ENCODE assay signal across 8 mouse cellular contexts in genomic region chr7:16284904-16285303, GRCm38 (mm10). TPM values are rescaled to one million over a fixed set of nuclear protein-coding genes. Genes with fewer than 3 reads are reported as not detected.
DNase-seq lines count a peak whose midpoint lies in the region; ATAC-seq and TF ChIP-seq lines count a peak whose summit lies in the region.

No protein-coding gene starts in this region.

- H3K27ac ChIP-seq in kidney, postnatal 0 days: peak overlapping the region; percentile 80; the same call in 1 of the 2 replicates
- no peak overlapping the region for H3K27ac ChIP-seq in embryonic facial prominence, embryonic 11.5 days (replicated peaks; ENCODE audit: low read depth, low read length)
- H3K27ac ChIP-seq in hindbrain, embryonic 14.5 days: no peak overlapping the region
- H3K27ac ChIP-seq in midbrain, embryonic 15.5 days: no peak overlapping the region

- H3K9ac ChIP-seq in kidney, postnatal 0 days (ENCODE audit: low read depth, low read length): peak overlapping the region; percentile 46; the same call in 1 of the 2 replicates
- no peak overlapping the region for H3K9ac ChIP-seq in embryonic facial prominence, embryonic 11.5 days (replicated peaks; ENCODE audit: low read length)
- H3K9ac ChIP-seq in hindbrain, embryonic 14.5 days: no peak overlapping the region
- H3K9ac ChIP-seq in midbrain, embryonic 15.5 days: no peak overlapping the region

- H3K9me3 ChIP-seq in kidney, postnatal 0 days (replicated peaks; ENCODE audit: low read length): no peaks in the 10 kb centered on the region
- H3K9me3 ChIP-seq in embryonic facial prominence, embryonic 11.5 days (replicated peaks; ENCODE audit: control insufficient read depth, low read length): no peaks in the 10 kb centered on the region
- H3K9me3 ChIP-seq in hindbrain, embryonic 14.5 days (ENCODE audit: control insufficient read depth, low read length): no peaks in the 10 kb centered on the region
- no peaks in the 10 kb centered on the region for H3K9me3 ChIP-seq in midbrain, embryonic 15.5 days

- peaks cover 27% of the 10 kb centered on the region for H3K36me3 ChIP-seq in kidney, postnatal 0 days (ENCODE audit: insufficient read depth, low read length)
- H3K36me3 ChIP-seq in embryonic facial prominence, embryonic 11.5 days (replicated peaks; ENCODE audit: control insufficient read depth, insufficient read depth, low read depth, low read length): peaks cover 7% of the 10 kb centered on the region; the same call in 1 of the 2 replicates
- H3K36me3 ChIP-seq in hindbrain, embryonic 14.5 days (replicated peaks; ENCODE audit: control insufficient read depth, insufficient read depth): peaks cover 41% of the 10 kb centered on the region
- H3K36me3 ChIP-seq in midbrain, embryonic 15.5 days (replicated peaks): peaks cover 23% of the 10 kb centered on the region; the same call in 1 of the 2 replicates

- no peak for DNase-seq in kidney, postnatal 0 days (ENCODE audit: low spot score)
- no peak for DNase-seq in kidney, postnatal 36 days
- DNase-seq in embryonic facial prominence, embryonic 11.5 days (ENCODE audit: low spot score): no peak
- no peak for DNase-seq in hindbrain, embryonic 14.5 days (ENCODE audit: low spot score)
- no peak for DNase-seq in thymus, postnatal 14 days
- DNase-seq in spleen, postnatal 36 days (ENCODE audit: low spot score in 2 of 2): no peak

- ATAC-seq in kidney, postnatal 0 days (replicated peaks; ENCODE audit: low FRiP score, low read depth): no peak
- no peak for ATAC-seq in embryonic facial prominence, embryonic 11.5 days (replicated peaks; ENCODE audit: insufficient number of reproducible peaks, low FRiP score, low TSS enrichment, low read depth)
- no peak for ATAC-seq in hindbrain, embryonic 14.5 days (ENCODE audit: low FRiP score)
- ATAC-seq in midbrain, embryonic 15.5 days (replicated peaks): no peak
- no peak for ATAC-seq in megakaryocyte-erythroid progenitor cell, adult 5-6 weeks (replicated peaks; ENCODE audit: low FRiP score, low TSS enrichment, poor library complexity, severe bottlenecking)

- no peaks in the 10 kb centered on the region for H3K27me3 ChIP-seq in kidney, postnatal 0 days (ENCODE audit: insufficient read depth, low read length)
- H3K27me3 ChIP-seq in embryonic facial prominence, embryonic 11.5 days (ENCODE audit: control insufficient read depth, insufficient read depth, low read length): no peaks in the 10 kb centered on the region
- no peaks in the 10 kb centered on the region for H3K27me3 ChIP-seq in hindbrain, embryonic 14.5 days (ENCODE audit: control insufficient read depth, insufficient read depth, low read length)
- no peaks in the 10 kb centered on the region for H3K27me3 ChIP-seq in midbrain, embryonic 15.5 days (replicated peaks)

- H3K4me1 ChIP-seq in kidney, postnatal 0 days (replicated peaks; ENCODE audit: insufficient read depth, low read length): no peaks in the 10 kb centered on the region
- no peaks in the 10 kb centered on the region for H3K4me1 ChIP-seq in embryonic facial prominence, embryonic 11.5 days (ENCODE audit: control insufficient read depth, insufficient read depth, low read length)
- peaks cover 8% of the 10 kb centered on the region for H3K4me1 ChIP-seq in hindbrain, embryonic 14.5 days (replicated peaks; ENCODE audit: control insufficient read depth, insufficient read depth, low read length)
- peaks cover 11% of the 10 kb centered on the region for H3K4me1 ChIP-seq in midbrain, embryonic 15.5 days

- H3K4me3 ChIP-seq in kidney, postnatal 0 days (replicated peaks; ENCODE audit: low read depth, low read length): peak overlapping the region; percentile 62
- peak overlapping the region; percentile 53 for H3K4me3 ChIP-seq in embryonic facial prominence, embryonic 11.5 days (ENCODE audit: low read depth, low read length)
- 0 out of 2 replicates have a peak overlapping the region, but pooled peaks have one; percentile 65 for H3K4me3 ChIP-seq in hindbrain, embryonic 14.5 days (replicated peaks; ENCODE audit: low read length)
- H3K4me3 ChIP-seq in midbrain, embryonic 15.5 days: no peak overlapping the region

- 48% methylated on average over 9 of the region's 9 CpGs for WGBS in kidney, postnatal 0 days
- 72% methylated on average over 9 of the region's 9 CpGs for WGBS in embryonic facial prominence, embryonic 11.5 days
- 75% methylated on average over 9 of the region's 9 CpGs for WGBS in hindbrain, embryonic 14.5 days
- 73% methylated on average over 9 of the region's 9 CpGs for WGBS in midbrain, embryonic 15.5 days

- no peak for TF ChIP-seq CTCF in kidney, postnatal 0 days (IDR thresholded peaks at IDR 0.05; ENCODE audit: low read depth)

- peak overlapping the region; percentile 70 for H3K4me2 ChIP-seq in kidney, postnatal 0 days (ENCODE audit: low read length)
- no peak overlapping the region for H3K4me2 ChIP-seq in embryonic facial prominence, embryonic 11.5 days (ENCODE audit: low read depth, low read length)
- peak overlapping the region; percentile 42 for H3K4me2 ChIP-seq in hindbrain, embryonic 14.5 days (replicated peaks)
- H3K4me2 ChIP-seq in midbrain, embryonic 15.5 days: peak overlapping the region; percentile 57; the same call in 1 of the 2 replicates

RNA-seq across cellular contexts. Expression of gene Ccdc9, which starts 1.7 kb away (rescaled TPM):
- polyA plus RNA-seq in kidney, postnatal 0 days (2015; fragmentation: Nextera tagmentation; extraction: Ambion mirVana): 14.2 and 17.1 TPM in 2 replicates
- 16.2 and 16.7 TPM in 2 replicates for polyA plus RNA-seq in embryonic facial prominence, embryonic 11.5 days (2014; fragmentation: Nextera tagmentation; extraction: Ambion mirVana)
- 17.0 TPM in 2 replicates for polyA plus RNA-seq in hindbrain, embryonic 14.5 days (2014; fragmentation: Nextera tagmentation; extraction: Ambion mirVana)
- 21.6 and 30.1 TPM in 2 replicates for polyA plus RNA-seq in midbrain, embryonic 15.5 days (2015; fragmentation: Nextera tagmentation; extraction: Ambion mirVana)
- 57.1 and 65.7 TPM in 2 replicates for total RNA-seq in megakaryocyte-erythroid progenitor cell, adult 5-6 weeks (2014; fragmentation: Nextera tagmentation)
- total RNA-seq in megakaryocyte-erythroid progenitor cell, adult 5-6 weeks (2017): 106 and 110 TPM in 2 replicates

RNA-seq across cellular contexts. Expression of gene Inafm1, which starts 11.5 kb away (rescaled TPM):
- 28.2 and 32.0 TPM in 2 replicates for polyA plus RNA-seq in kidney, postnatal 0 days (2015; fragmentation: Nextera tagmentation; extraction: Ambion mirVana)
- polyA plus RNA-seq in embryonic facial prominence, embryonic 11.5 days (2014; fragmentation: Nextera tagmentation; extraction: Ambion mirVana): 9.3 TPM in 2 replicates
- 51.3 and 51.6 TPM in 2 replicates for polyA plus RNA-seq in hindbrain, embryonic 14.5 days (2014; fragmentation: Nextera tagmentation; extraction: Ambion mirVana)
- 47.9 and 51.8 TPM in 2 replicates for polyA plus RNA-seq in midbrain, embryonic 15.5 days (2015; fragmentation: Nextera tagmentation; extraction: Ambion mirVana)
- 23.3 and 28.3 TPM in 2 replicates for total RNA-seq in megakaryocyte-erythroid progenitor cell, adult 5-6 weeks (2014; fragmentation: Nextera tagmentation)
- total RNA-seq in megakaryocyte-erythroid progenitor cell, adult 5-6 weeks (2017): 14.8 and 18.4 TPM in 2 replicates

RNA-seq across cellular contexts. Expression of gene Bbc3, which starts 23.3 kb away (rescaled TPM):
- polyA plus RNA-seq in kidney, postnatal 0 days (2015; fragmentation: Nextera tagmentation; extraction: Ambion mirVana): 12.4 and 13.1 TPM in 2 replicates
- 4.6 and 5.9 TPM in 2 replicates for polyA plus RNA-seq in embryonic facial prominence, embryonic 11.5 days (2014; fragmentation: Nextera tagmentation; extraction: Ambion mirVana)
- polyA plus RNA-seq in hindbrain, embryonic 14.5 days (2014; fragmentation: Nextera tagmentation; extraction: Ambion mirVana): 20.3 and 21.0 TPM in 2 replicates
- polyA plus RNA-seq in midbrain, embryonic 15.5 days (2015; fragmentation: Nextera tagmentation; extraction: Ambion mirVana): 32.0 and 35.0 TPM in 2 replicates
- 1.8 and 2.9 TPM in 2 replicates for total RNA-seq in megakaryocyte-erythroid progenitor cell, adult 5-6 weeks (2014; fragmentation: Nextera tagmentation)
- total RNA-seq in megakaryocyte-erythroid progenitor cell, adult 5-6 weeks (2017): 3.1 and 4.4 TPM in 2 replicates

RNA-seq across cellular contexts. Expression of gene C5ar1, which starts 25.6 kb away (rescaled TPM):
- polyA plus RNA-seq in kidney, postnatal 0 days (2015; fragmentation: Nextera tagmentation; extraction: Ambion mirVana): 3.1 and 3.4 TPM in 2 replicates
- polyA plus RNA-seq in embryonic facial prominence, embryonic 11.5 days (2014; fragmentation: Nextera tagmentation; extraction: Ambion mirVana): 0.71 and 1.00 TPM in 2 replicates
- 2.1 and 2.8 TPM in 2 replicates for polyA plus RNA-seq in hindbrain, embryonic 14.5 days (2014; fragmentation: Nextera tagmentation; extraction: Ambion mirVana)
- polyA plus RNA-seq in midbrain, embryonic 15.5 days (2015; fragmentation: Nextera tagmentation; extraction: Ambion mirVana): 1.5 and 2.9 TPM in 2 replicates
- 0.22 TPM in 1 of 2 replicates, not detected in the other for total RNA-seq in megakaryocyte-erythroid progenitor cell, adult 5-6 weeks (2014; fragmentation: Nextera tagmentation)
- total RNA-seq in megakaryocyte-erythroid progenitor cell, adult 5-6 weeks (2017): 0.23 TPM in 1 of 2 replicates, not detected in the other

RNA-seq across cellular contexts. Expression of gene C5ar2, which starts 41.0 kb away (rescaled TPM):
- 0.08 and 0.11 TPM in 2 replicates for polyA plus RNA-seq in kidney, postnatal 0 days (2015; fragmentation: Nextera tagmentation; extraction: Ambion mirVana)
- polyA plus RNA-seq in embryonic facial prominence, embryonic 11.5 days (2014; fragmentation: Nextera tagmentation; extraction: Ambion mirVana): 0.14 TPM in 1 of 2 replicates, not detected in the other
- 0.13 TPM in 1 of 2 replicates, not detected in the other for polyA plus RNA-seq in hindbrain, embryonic 14.5 days (2014; fragmentation: Nextera tagmentation; extraction: Ambion mirVana)
- polyA plus RNA-seq in midbrain, embryonic 15.5 days (2015; fragmentation: Nextera tagmentation; extraction: Ambion mirVana): 0.14 TPM in 1 of 2 replicates, not detected in the other
- total RNA-seq in megakaryocyte-erythroid progenitor cell, adult 5-6 weeks (2014; fragmentation: Nextera tagmentation): 3.2 and 4.5 TPM in 2 replicates
- total RNA-seq in megakaryocyte-erythroid progenitor cell, adult 5-6 weeks (2017): 3.5 and 4.0 TPM in 2 replicates
